Mouse (Mus musculus): ENCODE measurements around the gene Ktn1. TPM values are rescaled to one million over a fixed set of nuclear protein-coding genes. Genes with fewer than 3 reads are reported as not detected.

Gene Ktn1
- total and polyA plus RNA-seq, 3 experiments = 3.4 to 55.1 (median 38.3) TPM

GRCm38 (mm10) chr14:47665061-47665778 lies 17.0 kb downstream of the Ktn1 start:
- no peak for DNase-seq

- DNase-seq = no peak
Observed at GRCm38 (mm10) chr14:47668096-47668495, 19.8 kb downstream of the Ktn1 start.

- DNase-seq = no peak
Observed at GRCm38 (mm10) chr14:47682886-47683285, 34.6 kb downstream of the Ktn1 start.

- no peak for DNase-seq
Observed at GRCm38 (mm10) chr14:47684579-47684978, 36.3 kb downstream of the Ktn1 start.

GRCm38 (mm10) chr14:47699126-47699525 lies 50.9 kb downstream of the Ktn1 start:
- DNase-seq = no peak

GRCm38 (mm10) chr14:47709546-47709945 lies 61.3 kb downstream of the Ktn1 start:
- DNase-seq = no peak

GRCm38 (mm10) chr14:47715771-47716170 lies 67.5 kb downstream of the Ktn1 start:
- no peak for DNase-seq

- no peak for DNase-seq
Observed at GRCm38 (mm10) chr14:47717916-47718606, 69.8 kb downstream of the Ktn1 start.

- DNase-seq = no peak
Observed at GRCm38 (mm10) chr14:47720023-47720422, 71.8 kb downstream of the Ktn1 start.

- DNase-seq = no peak
Observed at GRCm38 (mm10) chr14:47723035-47723434, 74.8 kb downstream of the Ktn1 start.

GRCm38 (mm10) chr14:47728594-47728993 lies 80.3 kb downstream of the Ktn1 start:
- no peak for DNase-seq

GRCm38 (mm10) chr14:47735354-47735753 lies 87.1 kb downstream of the Ktn1 start:
- DNase-seq = no peak

- DNase-seq = no peak
Observed at GRCm38 (mm10) chr14:47736471-47736870, 88.2 kb downstream of the Ktn1 start.

GRCm38 (mm10) chr14:47740316-47740996 lies 92.2 kb downstream of the Ktn1 start:
- no peak for DNase-seq

- no peak for DNase-seq
Observed at GRCm38 (mm10) chr14:47741046-47741445, 92.8 kb downstream of the Ktn1 start.

- DNase-seq = no peak
Observed at GRCm38 (mm10) chr14:47742674-47743073, 94.4 kb downstream of the Ktn1 start.

- DNase-seq = no peak
Observed at GRCm38 (mm10) chr14:47745086-47745485, 96.8 kb downstream of the Ktn1 start.

- DNase-seq = no peak
Observed at GRCm38 (mm10) chr14:47747536-47747935, 99.3 kb downstream of the Ktn1 start.

GRCm38 (mm10) chr14:47748714-47749113 lies 100.5 kb downstream of the Ktn1 start:
- no peak for DNase-seq

- DNase-seq = peak; percentile 36
Observed at GRCm38 (mm10) chr14:47751422-47752205, 103.4 kb downstream of the Ktn1 start.

GRCm38 (mm10) chr14:47753561-47753960 lies 105.3 kb downstream of the Ktn1 start:
- no peak for DNase-seq

GRCm38 (mm10) chr14:47754253-47754897 lies 106.1 kb downstream of the Ktn1 start:
- no peak for DNase-seq

Measured in adrenal gland, adult 2 months (tissue).